Mouse (Mus musculus): ENCODE measurements at regions not wholly inside any gene's neighbourhood (a gene's known extent, or its start where the extent isn't known, plus 50 kb on each side); places are given as distances from the start of the nearest gene placed in this dataset.

- no peaks in the 10 kb centered on the region for H3K27me3 ChIP-seq (replicated peaks; ENCODE audit: control insufficient read depth, insufficient read depth, low read length)
- TF ChIP-seq CTCF (conservative IDR thresholded peaks at IDR 0.05; ENCODE audit: insufficient read depth, insufficient read length, low read depth, low read length) (no peak), POLR2A (IDR thresholded peaks at IDR 0.05; ENCODE audit: low read depth, low read length) (no peak)
- H3K4me3 ChIP-seq (ENCODE audit: insufficient read depth, low read depth, low read length) = no peak overlapping the region
- WGBS = 38% methylated on average over 3 of the region's 3 CpGs
- H3K27ac ChIP-seq (ENCODE audit: insufficient read depth, low read depth, low read length) = no peak overlapping the region
- DNase-seq = no peak
- no peaks in the 10 kb centered on the region for H3K36me3 ChIP-seq (ENCODE audit: control insufficient read depth, insufficient read depth, low read length)
- H3K4me1 ChIP-seq (ENCODE audit: control insufficient read depth, insufficient read depth, low read length) = no peaks in the 10 kb centered on the region
These were observed 134.1 kb upstream of the Peli2 start for GRCm38 (mm10) chr14:47986483-47986882.

DNA sequence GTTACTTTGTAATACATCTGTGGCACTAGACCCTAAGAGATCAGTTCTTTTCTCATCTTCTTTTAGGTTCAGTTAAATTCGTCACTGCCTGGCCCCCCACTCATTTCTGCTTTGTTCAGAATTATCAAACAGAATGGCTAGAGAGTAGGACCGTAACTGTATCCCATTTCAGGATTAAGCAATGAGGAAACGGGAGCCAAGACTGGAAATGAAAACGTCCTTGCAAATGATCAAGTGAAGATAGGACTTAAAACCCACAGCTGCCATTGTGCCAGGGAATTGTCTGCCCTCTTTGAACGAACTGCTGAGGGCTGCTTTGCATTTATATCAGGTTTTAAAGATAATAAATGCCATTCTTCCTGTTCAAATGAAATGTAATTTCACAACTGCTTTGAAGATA is 133.7 kb upstream of the Peli2 start:
- H3K4me1 ChIP-seq (ENCODE audit: control insufficient read depth, insufficient read depth, low read length) = no peaks in the 10 kb centered on the region
- H3K27me3 ChIP-seq (replicated peaks; ENCODE audit: control insufficient read depth, insufficient read depth, low read length) = no peaks in the 10 kb centered on the region
- no peak overlapping the region for H3K27ac ChIP-seq (ENCODE audit: insufficient read depth, low read depth, low read length)
- TF ChIP-seq CTCF (conservative IDR thresholded peaks at IDR 0.05; ENCODE audit: insufficient read depth, insufficient read length, low read depth, low read length) (no peak), POLR2A (IDR thresholded peaks at IDR 0.05; ENCODE audit: low read depth, low read length) (no peak)
- H3K4me3 ChIP-seq (ENCODE audit: insufficient read depth, low read depth, low read length) = no peak overlapping the region
- DNase-seq = no peak
- no peaks in the 10 kb centered on the region for H3K36me3 ChIP-seq (ENCODE audit: control insufficient read depth, insufficient read depth, low read length)
- 23% methylated on average over 5 of the region's 5 CpGs for WGBS

DNA sequence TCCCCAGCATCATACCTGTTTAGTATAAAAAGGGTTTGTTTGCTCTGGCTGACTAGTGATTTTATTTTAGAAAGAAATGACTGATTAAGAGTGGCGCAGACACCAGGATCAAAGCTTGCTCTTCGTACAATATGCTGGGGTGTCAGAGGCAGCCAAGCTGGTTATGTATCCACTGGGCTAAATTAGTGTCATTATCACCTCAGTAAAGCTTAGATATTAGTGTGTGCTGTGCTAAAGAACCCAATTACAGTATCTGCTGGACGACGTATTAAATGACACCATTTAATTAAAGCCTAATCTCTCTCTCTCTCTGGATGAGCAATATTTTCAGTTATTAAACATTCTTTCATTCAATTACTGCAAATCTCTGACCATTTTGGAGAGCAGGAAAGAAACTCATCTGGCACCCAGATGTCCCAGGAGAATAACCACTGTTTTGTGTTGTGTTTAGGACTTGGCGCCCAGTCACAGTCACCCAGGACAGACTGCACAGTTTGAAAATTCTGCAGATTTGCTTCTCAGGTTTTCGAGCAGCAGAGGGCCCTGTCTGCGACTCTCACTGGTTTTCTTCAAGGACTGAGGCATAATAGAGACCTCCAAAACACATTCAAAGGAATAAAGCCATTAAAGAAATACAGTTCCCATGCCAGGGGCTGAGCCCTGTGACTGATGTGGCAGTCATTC is 133.1 kb upstream of the Peli2 start:
- WGBS = 74% methylated on average over 7 of the region's 7 CpGs
- H3K27ac ChIP-seq (ENCODE audit: insufficient read depth, low read depth, low read length) = no peak overlapping the region
- no peaks in the 10 kb centered on the region for H3K36me3 ChIP-seq (ENCODE audit: control insufficient read depth, insufficient read depth, low read length)
- no peak for DNase-seq
- no peak overlapping the region for H3K4me3 ChIP-seq (ENCODE audit: insufficient read depth, low read depth, low read length)
- no peaks in the 10 kb centered on the region for H3K27me3 ChIP-seq (replicated peaks; ENCODE audit: control insufficient read depth, insufficient read depth, low read length)
- TF ChIP-seq POLR2A (IDR thresholded peaks at IDR 0.05; ENCODE audit: low read depth, low read length) (no peak), CTCF (conservative IDR thresholded peaks at IDR 0.05; ENCODE audit: insufficient read depth, insufficient read length, low read depth, low read length) (no peak)
- H3K4me1 ChIP-seq (ENCODE audit: control insufficient read depth, insufficient read depth, low read length) = no peaks in the 10 kb centered on the region

- Histone ChIP-seq H3K27me3 (replicated peaks; ENCODE audit: control insufficient read depth, insufficient read depth, low read length) (no peaks in the 10 kb centered on the region), H3K27ac (ENCODE audit: insufficient read depth, low read depth, low read length) (no peak overlapping the region), H3K36me3 (ENCODE audit: control insufficient read depth, insufficient read depth, low read length) (no peaks in the 10 kb centered on the region), H3K4me3 (ENCODE audit: insufficient read depth, low read depth, low read length) (no peak overlapping the region), H3K4me1 (ENCODE audit: control insufficient read depth, insufficient read depth, low read length) (no peaks in the 10 kb centered on the region)
- WGBS = 74% methylated on average over 3 of the region's 3 CpGs
- TF ChIP-seq CTCF (conservative IDR thresholded peaks at IDR 0.05; ENCODE audit: insufficient read depth, insufficient read length, low read depth, low read length) (no peak), POLR2A (IDR thresholded peaks at IDR 0.05; ENCODE audit: low read depth, low read length) (no peak)
- no peak for DNase-seq
These were observed 132.5 kb upstream of the Peli2 start for GRCm38 (mm10) chr14:47988131-47988530.

- Histone ChIP-seq H3K4me1 (ENCODE audit: control insufficient read depth, insufficient read depth, low read length) (no peaks in the 10 kb centered on the region; the same call in 1 of the 2 replicates), H3K27ac (ENCODE audit: insufficient read depth, low read depth, low read length) (no peak overlapping the region), H3K27me3 (replicated peaks; ENCODE audit: control insufficient read depth, insufficient read depth, low read length) (no peaks in the 10 kb centered on the region), H3K4me3 (ENCODE audit: insufficient read depth, low read depth, low read length) (no peak overlapping the region), H3K36me3 (ENCODE audit: control insufficient read depth, insufficient read depth, low read length) (no peaks in the 10 kb centered on the region)
- DNase-seq = peak; percentile 40
- 63% methylated on average over 5 of the region's 5 CpGs for WGBS
- TF ChIP-seq CTCF (conservative IDR thresholded peaks at IDR 0.05; ENCODE audit: insufficient read depth, insufficient read length, low read depth, low read length) (no peak), POLR2A (IDR thresholded peaks at IDR 0.05; ENCODE audit: low read depth, low read length) (no peak)
These were observed 131.3 kb upstream of the Peli2 start for GRCm38 (mm10) chr14:47989315-47989714.

GRCm38 (mm10) chr14:47990716-47991115 is 129.9 kb upstream of the Peli2 start:
- no peak for DNase-seq
- H3K4me1 ChIP-seq (ENCODE audit: control insufficient read depth, insufficient read depth, low read length) = no peaks in the 10 kb centered on the region; the same call in 1 of the 2 replicates
- TF ChIP-seq CTCF (conservative IDR thresholded peaks at IDR 0.05; ENCODE audit: insufficient read depth, insufficient read length, low read depth, low read length) = no peak
- TF ChIP-seq POLR2A (IDR thresholded peaks at IDR 0.05; ENCODE audit: low read depth, low read length) = no peak
- no peak overlapping the region for H3K27ac ChIP-seq (ENCODE audit: insufficient read depth, low read depth, low read length)
- no peak overlapping the region for H3K4me3 ChIP-seq (ENCODE audit: insufficient read depth, low read depth, low read length)
- no peaks in the 10 kb centered on the region for H3K27me3 ChIP-seq (replicated peaks; ENCODE audit: control insufficient read depth, insufficient read depth, low read length)
- WGBS = 63% methylated on average over 3 of the region's 3 CpGs
- H3K36me3 ChIP-seq (ENCODE audit: control insufficient read depth, insufficient read depth, low read length) = no peaks in the 10 kb centered on the region

DNA sequence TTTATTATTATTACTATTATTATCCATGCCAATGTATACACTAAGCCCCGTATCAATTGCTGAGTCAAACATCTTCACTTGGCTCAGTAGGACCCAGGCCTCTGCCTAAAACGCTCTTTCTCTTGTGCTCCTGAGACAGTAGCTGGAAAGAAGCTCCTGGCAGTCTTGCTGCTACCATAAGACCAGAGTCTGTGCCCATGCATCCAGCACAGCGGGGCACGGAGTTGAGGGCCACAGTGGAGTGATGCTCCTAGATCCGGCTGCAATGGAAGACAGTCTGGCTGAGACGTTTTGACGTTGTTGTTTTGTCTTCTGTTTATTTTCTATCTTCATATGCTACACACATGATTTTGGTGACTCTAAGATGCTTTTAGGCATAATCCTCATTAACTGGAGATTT is 129.1 kb upstream of the Peli2 start:
- no peaks in the 10 kb centered on the region for H3K27me3 ChIP-seq (replicated peaks; ENCODE audit: control insufficient read depth, insufficient read depth, low read length)
- DNase-seq = no peak
- H3K36me3 ChIP-seq (ENCODE audit: control insufficient read depth, insufficient read depth, low read length) = no peaks in the 10 kb centered on the region
- no peaks in the 10 kb centered on the region; the same call in 1 of the 2 replicates for H3K4me1 ChIP-seq (ENCODE audit: control insufficient read depth, insufficient read depth, low read length)
- no peak overlapping the region for H3K27ac ChIP-seq (ENCODE audit: insufficient read depth, low read depth, low read length)
- WGBS = 91% methylated on average over 7 of the region's 7 CpGs
- no peak for TF ChIP-seq CTCF (conservative IDR thresholded peaks at IDR 0.05; ENCODE audit: insufficient read depth, insufficient read length, low read depth, low read length)
- no peak for TF ChIP-seq POLR2A (IDR thresholded peaks at IDR 0.05; ENCODE audit: low read depth, low read length)
- no peak overlapping the region for H3K4me3 ChIP-seq (ENCODE audit: insufficient read depth, low read depth, low read length)
